Mouse (Mus musculus): ENCODE data around the gene G2e3.

G2e3 gene

GRCm38 (mm10) chr12:51347988-51348697, at the start of gene G2e3:
TSS of gene G2e3 (plus strand) at chr12:51348061.
- DNase-seq (ENCODE audit: low read depth, low spot score) = peak; percentile 81

GRCm38 (mm10) chr12:51323604-51324003, 24.3 kb upstream of the G2e3 start:
- no peak for DNase-seq (ENCODE audit: low read depth, low spot score)

DNA sequence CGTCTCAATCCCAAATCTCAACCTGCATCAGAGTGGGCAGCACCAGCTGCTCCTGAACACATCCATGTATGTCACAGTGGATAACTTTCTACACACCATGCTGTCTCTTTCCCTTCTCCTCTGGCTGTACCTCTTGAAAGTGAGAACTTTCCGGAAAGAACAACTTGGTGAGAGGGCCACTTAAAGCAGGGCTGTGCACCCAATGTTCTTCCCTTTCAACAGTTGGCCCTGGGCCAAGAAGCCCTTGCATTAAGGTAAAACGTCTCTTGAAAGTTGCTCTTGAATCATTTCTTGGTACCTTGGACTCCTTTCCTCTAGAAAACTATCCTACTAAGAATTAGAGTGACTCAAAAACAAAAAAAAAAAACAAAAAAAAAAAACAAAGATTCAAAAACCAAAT, 21.0 kb upstream of the G2e3 start:
- no peak for DNase-seq (ENCODE audit: low read depth, low spot score)

- no peak for DNase-seq (ENCODE audit: low read depth, low spot score)
These were observed 10.8 kb upstream of the G2e3 start for GRCm38 (mm10) chr12:51337014-51337413.

DNA sequence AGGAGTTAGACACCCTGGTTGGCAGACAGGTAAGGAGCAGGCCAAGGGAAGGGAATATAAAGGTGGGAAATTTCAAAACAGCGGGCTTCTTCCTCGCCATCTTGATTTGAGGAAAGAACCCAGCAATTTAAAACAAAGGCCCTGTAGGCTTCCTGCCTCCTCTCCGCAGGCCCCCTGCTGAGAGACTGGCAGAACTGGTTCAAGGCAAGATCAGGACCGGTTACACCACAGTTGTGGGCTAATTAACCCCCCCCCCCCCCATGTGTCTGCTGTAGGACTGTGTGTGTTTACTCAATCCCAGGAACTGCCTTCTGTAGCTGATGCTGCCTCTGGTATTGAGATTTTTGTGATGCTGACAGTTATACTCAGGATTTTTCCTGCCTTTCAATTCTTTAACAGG, 1.7 kb upstream of the G2e3 start:
- no peak for DNase-seq (ENCODE audit: low read depth, low spot score)

DNA sequence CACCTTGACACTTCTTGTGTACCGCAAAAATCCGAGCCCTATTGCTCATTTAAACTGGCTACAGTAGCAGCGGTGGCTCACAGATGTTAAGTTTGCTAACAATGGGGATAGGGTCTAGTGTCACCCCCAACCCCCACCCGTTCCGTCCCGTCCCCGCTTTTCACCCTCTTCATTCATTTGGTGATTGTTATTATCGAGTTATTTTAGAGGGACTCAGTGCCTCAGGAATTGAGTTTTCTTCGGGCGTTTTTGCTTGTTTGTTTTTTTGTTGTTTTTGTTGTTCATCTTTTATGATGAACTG, 787 bp downstream of the G2e3 start:
- DNase-seq (ENCODE audit: low read depth, low spot score) = no peak

DNA sequence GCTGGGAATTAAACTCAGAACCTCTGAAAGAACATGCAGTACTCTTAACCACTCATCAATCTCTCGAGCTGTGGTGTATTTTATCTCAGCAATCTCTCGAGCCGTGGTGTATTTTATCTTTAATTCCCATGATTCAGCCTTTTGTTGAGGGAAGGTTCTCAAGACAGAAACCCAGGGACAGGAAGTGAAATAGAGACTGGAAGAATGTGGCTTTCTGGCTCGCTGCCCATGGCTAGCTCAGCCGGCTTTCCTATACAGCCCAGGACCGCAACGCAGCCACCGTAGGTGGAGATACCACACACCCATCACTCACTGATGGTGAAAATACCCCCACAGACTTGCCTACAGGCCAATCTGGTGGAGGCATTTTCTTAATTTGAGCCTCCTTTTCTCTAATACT, 7.4 kb downstream of the G2e3 start:
- no peak for DNase-seq (ENCODE audit: low read depth, low spot score)

DNA sequence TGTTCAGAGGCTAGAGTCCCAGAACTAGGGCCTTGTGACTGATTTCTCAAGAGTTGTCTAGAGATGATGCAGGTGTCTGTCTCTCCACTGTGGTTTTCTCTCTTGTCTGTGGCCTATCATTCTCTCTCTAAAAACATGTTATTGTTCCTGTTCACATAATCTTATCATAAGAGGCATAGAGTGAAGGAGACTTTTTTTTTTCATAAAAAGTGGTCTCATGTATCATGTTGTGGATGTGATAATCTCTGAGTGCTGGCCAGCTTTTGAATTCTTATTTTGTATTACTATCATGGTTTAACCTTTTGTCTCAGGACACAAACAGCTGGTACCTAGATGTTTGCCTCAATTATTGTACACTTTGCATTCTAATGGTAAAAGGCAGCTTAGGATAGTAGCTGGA, 13.4 kb downstream of the G2e3 start:
- no peak for DNase-seq (ENCODE audit: low read depth, low spot score)

DNA sequence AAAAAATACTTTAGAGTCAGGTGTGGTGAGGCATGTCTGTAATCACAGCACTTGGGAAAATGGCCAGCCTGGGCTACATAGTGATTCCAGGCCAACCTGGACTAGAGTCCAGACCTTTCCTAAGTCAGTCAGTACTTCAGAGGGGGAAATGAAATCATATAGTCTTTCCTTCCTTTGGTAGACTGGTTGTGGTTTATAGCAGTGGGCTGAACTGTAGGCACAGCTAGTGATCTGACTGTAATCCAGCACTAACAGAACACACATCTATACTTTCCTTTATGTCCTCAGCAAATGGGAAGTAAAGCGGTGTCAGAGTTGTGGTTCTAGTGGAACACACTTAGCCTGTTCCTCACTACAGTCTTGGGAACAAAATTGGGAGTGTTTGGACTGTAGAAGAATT, 15.0 kb downstream of the G2e3 start:
- DNase-seq (ENCODE audit: low read depth, low spot score) = no peak

DNA sequence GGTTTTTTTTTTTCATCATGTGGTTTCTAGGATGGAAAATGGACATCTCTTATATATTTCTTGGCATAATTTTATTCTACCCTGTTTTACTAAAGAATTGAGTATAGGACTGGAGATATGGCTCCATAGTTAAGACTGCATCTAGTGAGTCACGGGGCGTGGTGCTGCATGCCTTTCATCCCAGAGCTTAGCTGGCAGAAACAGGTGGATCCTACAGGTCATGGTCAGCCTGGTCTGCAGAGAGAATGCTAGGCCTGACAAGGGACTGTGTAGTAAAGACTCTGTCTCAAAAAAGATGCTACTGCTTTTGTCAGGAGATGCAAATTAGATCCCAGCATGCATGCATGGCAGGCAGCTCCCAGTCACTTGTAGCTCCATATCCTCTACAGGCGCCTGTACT, 20.6 kb downstream of the G2e3 start:
- no peak for DNase-seq (ENCODE audit: low read depth, low spot score)

- peak; percentile 91 for DNase-seq (ENCODE audit: low read depth, low spot score)
These were observed 29.4 kb downstream of the G2e3 start, which contains the start of gene Scfd1 for GRCm38 (mm10) chr12:51377003-51377887. TSS of gene Scfd1 (plus strand) at chr12:51377510.

GRCm38 (mm10) chr12:51377888-51378190, 30.0 kb downstream of the G2e3 start:
- no peak for DNase-seq (ENCODE audit: low read depth, low spot score)

- no peak for DNase-seq (ENCODE audit: low read depth, low spot score)
These were observed 52.0 kb downstream of the G2e3 start for GRCm38 (mm10) chr12:51399871-51400270.

DNA sequence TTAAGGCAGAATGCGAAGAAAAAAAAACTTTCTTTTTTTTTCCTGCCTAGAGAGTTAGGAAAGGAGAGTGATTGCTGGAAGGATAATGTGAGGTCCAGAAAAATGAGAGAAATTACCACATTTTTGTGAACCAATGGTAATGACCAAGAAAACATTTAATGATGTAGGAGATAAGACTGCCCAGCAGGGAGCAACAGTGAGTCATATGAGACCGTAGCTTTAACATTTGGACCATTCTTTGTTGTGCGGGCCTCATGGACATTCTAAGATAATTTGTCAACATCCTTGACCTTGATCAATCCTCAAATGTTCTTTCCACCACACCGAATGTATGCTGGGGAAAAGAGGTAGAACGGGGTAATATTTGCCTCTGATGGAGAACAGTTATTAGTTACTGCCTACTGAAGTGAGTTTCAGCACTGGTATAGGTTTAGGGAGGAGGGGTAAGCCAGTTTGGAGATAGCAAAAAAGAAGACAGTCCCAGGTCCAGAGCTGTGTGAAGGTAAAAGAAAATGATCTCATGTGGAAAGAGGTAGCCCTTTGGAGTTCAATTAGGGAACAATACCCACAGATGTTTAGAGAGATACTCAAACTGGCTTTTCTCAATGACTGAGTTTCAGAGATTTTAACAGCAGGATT, 54.3 kb downstream of the G2e3 start:
- no peak for DNase-seq (ENCODE audit: low read depth, low spot score)

DNA sequence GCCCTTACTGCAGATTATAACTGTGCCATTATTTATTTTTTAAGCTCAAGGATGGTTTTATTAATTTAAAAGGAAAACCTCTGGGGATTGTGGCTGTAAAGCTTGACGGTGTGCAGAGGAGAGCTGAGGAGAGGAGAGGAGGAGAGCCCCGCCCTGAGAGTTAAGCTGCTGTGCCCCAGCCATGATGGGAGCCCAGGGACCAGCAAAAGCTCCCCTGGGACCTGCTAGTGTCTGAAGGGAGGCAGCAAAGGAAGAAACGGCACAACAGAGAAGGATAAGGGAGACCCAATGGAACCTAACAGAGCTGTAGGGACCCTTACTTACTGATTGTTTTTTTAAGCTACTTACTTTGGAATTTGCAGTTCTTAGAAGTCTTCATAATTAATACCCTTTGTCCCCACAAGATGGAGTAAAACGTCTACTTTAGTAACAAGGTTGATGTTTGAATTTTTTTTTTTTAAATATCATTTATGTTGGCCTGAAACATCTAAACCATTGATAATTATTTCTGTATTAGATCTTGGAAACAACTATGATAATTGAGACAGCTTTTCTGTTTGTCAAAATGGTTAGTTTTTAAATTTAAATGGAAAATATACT, 56.2 kb downstream of the G2e3 start:
- no peak for DNase-seq (ENCODE audit: low read depth, low spot score)

GRCm38 (mm10) chr12:51411362-51411761, 63.5 kb downstream of the G2e3 start:
- DNase-seq (ENCODE audit: low read depth, low spot score) = no peak
